Mouse (Mus musculus) forelimb bud, embryonic 11.5 days (tissue): ENCODE data around the gene Mthfr.

Source experiments
- DNase-seq: peaks from one replicate; pipeline ENCODE4 v3.0.0-alpha.2; 2012; ENCODE audit warnings: low read depth, low spot score

Mthfr gene

GRCm38 (mm10) chr4:148089166-148089565 is 50.3 kb downstream of the Mthfr start:
- DNase-seq: no peak

- no peak for DNase-seq
These were observed 52.3 kb downstream of the Mthfr start for GRCm38 (mm10) chr4:148091181-148091580.

DNA sequence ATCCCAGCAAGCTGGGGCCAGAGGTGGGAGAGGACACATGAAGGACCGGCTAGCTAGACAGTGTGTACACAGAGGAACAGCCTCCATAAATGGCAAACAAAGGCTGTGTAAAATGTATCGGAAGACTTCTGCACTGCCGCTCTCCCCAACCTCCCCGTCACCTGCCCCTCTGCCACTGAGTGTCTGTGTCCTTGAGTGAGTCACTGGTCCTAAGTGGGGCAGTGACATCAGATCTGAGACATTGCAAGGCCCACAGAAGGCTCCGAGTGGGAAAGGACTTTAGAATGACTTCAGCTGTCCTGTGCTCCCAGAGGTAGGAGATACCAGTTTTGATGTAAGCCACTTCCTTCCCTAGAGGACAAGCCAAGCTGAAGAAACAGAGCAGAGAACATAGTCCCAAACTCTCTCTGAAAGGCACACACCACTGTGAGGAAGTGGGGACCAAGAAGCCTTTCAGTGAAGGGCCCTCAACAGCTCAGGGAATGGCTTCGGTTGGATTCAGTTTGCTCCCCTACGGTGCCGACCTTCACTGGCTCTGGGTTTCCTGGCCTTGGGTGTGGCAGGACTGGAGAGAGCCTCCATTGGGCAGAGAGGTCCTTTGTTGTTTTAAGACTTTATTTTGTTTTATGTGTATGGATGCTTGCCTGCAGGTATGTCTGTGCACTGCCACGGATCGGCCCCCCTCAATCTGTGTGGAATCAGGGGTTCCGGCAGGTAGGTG is 53.8 kb downstream of the Mthfr start:
- no peak for DNase-seq

DNA sequence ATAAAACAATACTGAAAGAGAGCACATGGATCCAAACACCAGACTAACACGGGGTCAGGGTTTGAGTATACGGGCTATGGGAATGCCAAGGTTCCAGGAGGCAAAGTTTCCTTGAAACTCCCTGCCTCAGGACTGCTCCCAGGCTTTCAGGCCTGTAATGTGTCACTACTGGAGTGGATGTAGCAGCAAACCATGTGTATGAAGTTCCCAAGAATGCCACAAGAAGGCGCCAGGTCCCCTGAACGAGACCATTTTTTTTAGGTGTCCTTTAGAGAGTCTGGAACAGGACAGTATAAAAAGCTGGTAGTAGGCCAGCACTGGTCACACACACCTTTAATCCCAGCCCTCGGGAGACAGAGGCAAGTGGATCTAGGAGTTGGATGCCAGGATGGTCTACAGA is 55.3 kb downstream of the Mthfr start:
- no peak for DNase-seq

DNA sequence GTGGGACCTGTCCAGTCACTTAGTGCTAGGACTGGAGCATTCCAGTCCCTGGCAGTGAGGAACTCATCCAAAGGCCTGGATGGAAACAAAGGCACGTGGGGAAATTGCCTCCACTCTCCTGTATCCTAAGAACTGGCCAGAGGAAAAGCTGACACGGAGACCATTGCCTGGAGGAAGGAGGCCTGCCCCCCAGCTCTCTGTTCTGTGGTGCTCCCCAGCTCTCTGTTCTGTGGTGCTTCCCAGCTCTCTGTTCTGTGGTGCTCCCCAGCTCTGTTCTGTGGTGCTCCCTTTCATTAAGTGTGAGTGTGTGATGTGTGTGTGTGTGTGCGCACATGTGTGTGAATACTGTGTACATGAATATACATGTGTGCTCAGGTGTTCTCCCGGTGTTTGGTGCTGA is 56.2 kb downstream of the Mthfr start:
- no peak for DNase-seq

DNA sequence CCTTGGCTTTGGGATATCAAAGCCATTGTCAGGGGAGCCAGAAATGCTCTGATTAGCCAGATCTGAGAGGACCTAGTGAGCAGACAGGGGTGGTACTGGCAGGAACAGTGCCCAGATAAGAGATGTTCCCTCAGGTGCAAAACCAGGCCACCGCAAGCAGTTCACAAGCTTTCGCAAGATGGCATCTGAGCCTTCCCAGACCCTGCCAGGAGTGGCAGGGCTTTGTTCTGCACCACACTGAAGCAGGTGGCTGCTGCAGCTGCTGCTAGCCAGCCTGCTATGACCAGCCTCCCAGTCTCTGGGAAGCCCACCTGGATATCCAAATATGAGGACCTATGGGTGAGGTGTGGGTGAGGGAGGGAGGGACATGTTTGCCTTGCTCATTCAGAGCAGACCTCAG is 59.1 kb downstream of the Mthfr start:
- DNase-seq: no peak

DNA sequence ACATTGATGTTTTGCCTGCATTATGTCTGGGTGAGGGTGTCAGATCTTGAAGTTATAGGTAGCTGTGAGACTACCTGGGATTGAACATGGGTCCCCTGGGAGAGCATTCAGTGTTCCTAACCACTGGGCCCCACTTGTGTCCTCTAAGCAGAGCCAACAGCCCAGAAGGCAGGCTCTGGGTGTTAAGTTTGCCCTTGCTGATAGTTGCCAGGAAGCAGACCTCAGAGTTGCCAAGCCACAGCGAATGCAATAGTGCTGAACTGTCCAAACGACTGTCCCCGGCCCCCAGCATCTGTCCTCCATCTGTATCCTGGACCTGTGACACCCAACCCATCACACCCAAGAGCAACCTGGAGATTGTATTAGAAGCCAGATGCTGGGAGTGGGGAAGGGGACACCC is 59.8 kb downstream of the Mthfr start:
- no peak for DNase-seq

DNA sequence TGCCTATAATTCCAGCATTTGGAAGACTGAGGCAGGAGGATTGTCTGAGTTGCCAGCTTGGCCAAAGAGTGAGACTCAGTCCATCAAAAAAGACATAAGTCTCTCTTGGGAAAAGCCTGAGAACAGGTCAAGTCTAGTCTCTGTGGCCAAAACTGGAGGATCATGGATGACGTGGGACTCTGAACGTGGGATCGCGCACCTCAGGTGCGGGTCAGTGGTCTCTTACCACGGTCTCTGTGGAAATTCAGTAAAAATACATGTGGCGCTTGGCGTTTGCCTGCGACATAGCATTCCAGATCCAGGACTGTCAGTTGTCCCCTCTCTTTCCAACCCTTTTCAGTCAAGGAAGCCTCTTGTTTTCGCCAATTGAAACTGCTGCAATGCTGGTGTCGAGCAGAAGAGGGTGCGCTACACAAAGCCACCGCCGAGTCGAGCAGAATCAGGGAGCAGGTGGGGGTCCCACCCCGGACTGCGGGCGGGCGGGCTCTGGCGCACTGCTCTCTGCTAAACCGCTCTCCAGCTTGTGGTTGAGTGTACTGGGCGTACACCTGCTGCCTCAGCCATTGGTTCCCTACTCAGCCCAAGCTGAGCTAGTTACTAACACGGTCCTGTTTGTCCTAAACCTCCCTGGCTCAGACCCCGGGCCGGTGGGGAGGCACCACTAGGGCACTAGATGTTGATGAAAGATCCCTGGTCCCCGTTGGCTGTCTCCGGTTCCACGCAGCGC is 63.1 kb downstream of the Mthfr start:
- peak; percentile 45 for DNase-seq

DNA sequence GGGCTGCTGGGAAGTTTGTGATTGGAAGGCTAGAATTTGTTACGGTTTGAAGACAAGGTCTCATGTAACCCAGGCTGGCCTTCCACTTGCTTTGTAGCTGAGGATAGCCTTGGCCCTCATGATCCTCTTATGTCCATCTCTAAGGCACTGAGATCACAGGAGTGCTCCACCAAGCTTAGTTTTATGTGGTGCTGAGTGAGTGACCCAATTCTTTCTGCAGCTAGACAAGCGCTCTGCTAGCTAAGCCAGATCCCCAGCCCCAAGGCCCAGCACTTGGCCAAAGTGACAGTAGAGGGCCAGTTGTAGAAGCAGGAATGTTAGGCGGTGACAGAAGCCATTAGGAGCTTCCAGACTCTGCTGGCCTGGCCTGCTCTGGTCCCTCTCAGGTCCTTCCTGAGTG is 65.3 kb downstream of the Mthfr start:
- DNase-seq: no peak

DNA sequence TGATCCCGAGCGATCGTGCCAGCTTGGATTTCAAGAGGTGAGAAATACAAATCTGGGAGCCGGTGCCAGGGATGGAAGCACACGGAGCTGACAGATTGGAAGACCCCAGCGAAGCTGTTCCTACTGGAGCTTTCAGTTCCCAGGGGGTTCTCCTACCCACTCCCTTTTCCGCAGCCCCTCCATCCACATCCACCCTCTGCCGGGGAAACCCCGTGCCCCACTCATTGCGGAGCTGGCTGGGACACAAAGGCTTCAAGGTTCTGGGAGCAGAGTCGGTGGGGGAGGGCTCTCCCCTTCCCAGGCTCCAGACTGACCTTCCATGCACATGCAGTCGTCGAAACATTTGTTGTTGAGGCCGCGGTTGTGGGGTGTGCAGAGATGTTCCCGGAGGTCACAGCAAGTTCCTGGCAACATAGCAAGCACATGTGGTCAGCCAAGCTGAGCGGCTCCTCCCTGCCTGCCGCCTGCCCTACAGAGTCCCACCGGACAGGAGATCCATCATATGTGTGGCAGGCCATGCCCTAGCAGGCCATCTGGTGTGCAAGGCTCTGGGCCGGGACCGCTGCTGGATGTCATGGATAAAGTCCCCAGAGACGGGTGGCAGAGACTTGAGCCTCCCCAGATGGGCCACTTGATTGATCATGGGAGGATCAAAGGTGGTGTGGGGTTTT is 68.9 kb downstream of the Mthfr start:
- DNase-seq: no peak

- DNase-seq: no peak
These were observed 69.8 kb downstream of the Mthfr start for GRCm38 (mm10) chr4:148108565-148109100.
